Mouse (Mus musculus): ENCODE data around the gene Rcc1l. TPM values are rescaled to one million over a fixed set of nuclear protein-coding genes. Genes with fewer than 3 reads are reported as not detected.

The Rcc1l gene
- polyA plus RNA-seq, 1 experiment from 2014 or later = 11.4 TPM

DNA sequence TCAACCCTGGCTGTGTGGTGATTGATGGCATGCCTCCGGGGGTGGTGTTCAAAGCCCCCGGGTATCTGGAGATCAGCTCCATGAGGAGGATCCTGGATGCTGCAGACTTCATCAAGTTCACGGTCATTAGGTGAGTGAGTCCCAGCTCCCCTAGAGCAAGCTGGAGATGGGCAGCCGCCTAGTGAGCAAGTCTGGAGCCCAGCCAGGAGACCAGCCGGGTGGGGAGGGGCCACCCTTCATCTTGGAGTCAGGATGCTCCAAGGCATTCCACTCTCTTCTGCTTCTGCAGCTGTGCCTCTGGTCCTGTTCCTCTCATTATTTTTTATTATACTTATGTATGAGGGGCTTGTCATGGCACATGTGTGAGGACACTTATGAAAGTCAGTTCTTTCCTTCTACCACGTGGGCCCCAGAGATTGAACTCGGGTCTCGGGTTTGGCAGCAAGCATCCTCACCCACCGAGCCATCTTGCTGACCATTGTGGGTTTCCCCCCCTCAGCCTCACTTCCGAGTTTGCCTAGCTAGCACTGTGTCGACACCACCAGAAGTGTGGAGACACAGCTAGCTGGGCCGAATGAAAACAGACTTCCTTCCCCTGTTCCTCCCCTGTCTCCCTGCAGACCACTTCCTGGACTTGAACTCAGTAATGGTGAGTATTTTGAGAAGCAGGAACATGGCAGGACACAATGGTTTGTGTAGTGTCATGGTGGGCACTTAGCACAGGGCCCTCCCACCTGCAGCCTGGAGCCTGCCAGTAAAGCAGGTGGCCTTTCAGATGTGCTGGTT, 37.6 kb upstream of the Rcc1l start:
- TF ChIP-seq CTCF (IDR thresholded peaks at IDR 0.05) (no peak), EP300 (IDR thresholded peaks at IDR 0.05) (no peak)
- WGBS = 42% methylated on average over 12 of the region's 12 CpGs
- H3K36me3 ChIP-seq (ENCODE audit: insufficient read depth, low read length) = no peaks in the 10 kb centered on the region
- ATAC-seq = no peak
- no peak overlapping the region for H3K9ac ChIP-seq (replicated peaks; ENCODE audit: low read depth)
- H3K27me3 ChIP-seq (replicated peaks; ENCODE audit: insufficient read depth, low read length) = no peaks in the 10 kb centered on the region
- H3K4me3 ChIP-seq (ENCODE audit: low read depth, low read length) = no peak overlapping the region
- no peak overlapping the region for H3K4me2 ChIP-seq (replicated peaks; ENCODE audit: low read depth, low read length)
- peak; percentile 33 for DNase-seq (ENCODE audit: low spot score)
- H3K4me1 ChIP-seq (ENCODE audit: insufficient read depth, low read depth, low read length) = peaks cover 6% of the 10 kb centered on the region
- no peak overlapping the region for H3K27ac ChIP-seq (ENCODE audit: low read length)
- H3K9me3 ChIP-seq (ENCODE audit: low read length) = no peaks in the 10 kb centered on the region

DNA sequence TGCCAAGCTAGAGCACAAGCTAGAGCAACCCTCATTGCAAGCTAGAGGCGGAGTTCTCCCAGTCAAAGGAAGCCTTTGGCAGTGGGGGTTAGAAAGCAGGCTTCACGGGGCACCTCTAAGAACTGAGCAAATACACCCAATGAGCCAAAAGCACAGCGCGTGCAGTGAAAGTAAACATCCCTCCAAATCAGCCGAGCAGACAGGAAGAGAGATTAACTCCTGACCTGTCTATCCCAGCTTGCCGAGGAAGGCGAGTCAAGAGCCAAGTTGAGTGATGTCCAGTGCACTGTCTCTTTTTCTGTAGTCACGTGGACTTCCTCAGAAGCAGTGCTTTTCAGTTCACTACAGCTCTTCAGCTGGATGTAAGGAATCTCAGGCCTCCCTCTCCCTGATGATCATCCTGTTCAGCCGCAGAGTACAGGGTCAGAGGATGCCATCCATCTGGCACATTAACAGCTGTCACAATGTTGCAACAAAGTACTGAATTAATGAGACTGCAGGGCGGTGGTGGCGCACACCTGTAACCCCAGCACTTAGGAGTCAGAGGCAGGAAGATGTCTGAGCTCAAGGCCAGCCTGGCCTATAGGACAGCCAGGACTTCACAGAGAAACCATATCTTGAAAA, 33.5 kb upstream of the Rcc1l start:
- ATAC-seq = peak; percentile 86
- Histone ChIP-seq H3K27ac (ENCODE audit: low read length) (peak overlapping the region; percentile 38; the same call in 1 of the 2 replicates), H3K36me3 (ENCODE audit: insufficient read depth, low read length) (no peaks in the 10 kb centered on the region), H3K9ac (replicated peaks; ENCODE audit: low read depth) (no peak overlapping the region), H3K9me3 (ENCODE audit: low read length) (no peaks in the 10 kb centered on the region), H3K4me3 (ENCODE audit: low read depth, low read length) (no peak overlapping the region), H3K4me1 (ENCODE audit: insufficient read depth, low read depth, low read length) (peaks cover 7% of the 10 kb centered on the region), H3K4me2 (replicated peaks; ENCODE audit: low read depth, low read length) (no peak overlapping the region), H3K27me3 (replicated peaks; ENCODE audit: insufficient read depth, low read length) (no peaks in the 10 kb centered on the region)
- TF ChIP-seq CTCF (IDR thresholded peaks at IDR 0.05) (no peak), EP300 (IDR thresholded peaks at IDR 0.05) (no peak)
- WGBS = 7% methylated on average over 11 of the region's 11 CpGs
- peak; percentile 88 for DNase-seq (ENCODE audit: low spot score)

DNA sequence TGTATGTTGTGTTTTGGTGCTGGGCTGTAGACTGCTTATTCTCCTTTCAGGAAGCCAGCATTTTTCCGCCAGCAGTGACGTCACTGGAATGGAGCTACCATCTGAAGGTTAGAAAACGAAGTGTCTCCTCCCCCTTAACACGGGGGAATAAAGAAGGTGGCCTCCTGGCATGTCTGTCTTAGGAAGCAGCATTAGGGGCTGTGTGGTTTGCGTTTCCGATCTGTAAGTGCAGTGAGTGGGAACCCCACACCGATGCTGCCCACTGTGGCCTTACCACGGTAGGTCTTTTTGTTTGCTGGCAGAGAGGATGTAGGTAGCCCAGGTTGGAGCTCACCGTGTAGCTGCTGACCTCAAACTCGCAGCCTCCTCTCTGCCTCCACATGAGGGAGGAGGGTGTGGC, 30.1 kb upstream of the Rcc1l start:
- ATAC-seq = no peak
- Histone ChIP-seq H3K9me3 (ENCODE audit: low read length) (no peaks in the 10 kb centered on the region), H3K4me3 (ENCODE audit: low read depth, low read length) (no peak overlapping the region), H3K9ac (replicated peaks; ENCODE audit: low read depth) (no peak overlapping the region), H3K27ac (ENCODE audit: low read length) (no peak overlapping the region), H3K4me1 (ENCODE audit: insufficient read depth, low read depth, low read length) (peaks cover 7% of the 10 kb centered on the region), H3K36me3 (ENCODE audit: insufficient read depth, low read length) (no peaks in the 10 kb centered on the region), H3K4me2 (replicated peaks; ENCODE audit: low read depth, low read length) (no peak overlapping the region), H3K27me3 (replicated peaks; ENCODE audit: insufficient read depth, low read length) (no peaks in the 10 kb centered on the region)
- DNase-seq (ENCODE audit: low spot score) = no peak
- 75% methylated on average over 10 of the region's 10 CpGs for WGBS
- TF ChIP-seq EP300 (IDR thresholded peaks at IDR 0.05) (no peak), CTCF (IDR thresholded peaks at IDR 0.05) (no peak)

DNA sequence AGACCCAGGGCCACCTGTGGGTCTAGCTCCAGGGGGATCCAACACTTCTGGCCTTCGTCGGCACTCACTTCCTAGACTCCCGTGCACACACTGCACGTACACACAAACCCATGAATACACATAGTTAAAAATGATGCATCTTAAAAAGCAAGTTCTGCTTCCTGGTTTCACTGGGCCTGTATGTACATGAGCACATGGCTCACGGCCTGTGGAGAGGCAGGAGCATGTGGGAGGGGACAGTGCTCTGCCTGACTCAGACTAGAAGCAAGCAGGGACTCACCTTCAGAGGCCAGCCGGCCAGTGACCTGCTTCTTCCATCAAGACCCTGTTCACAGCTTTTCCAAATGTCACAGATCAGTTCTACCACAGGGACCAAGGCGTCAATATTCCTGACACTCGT, 17.1 kb upstream of the Rcc1l start:
- Histone ChIP-seq H3K4me1 (ENCODE audit: insufficient read depth, low read depth, low read length) (no peaks in the 10 kb centered on the region), H3K36me3 (ENCODE audit: insufficient read depth, low read length) (no peaks in the 10 kb centered on the region), H3K27me3 (replicated peaks; ENCODE audit: insufficient read depth, low read length) (no peaks in the 10 kb centered on the region), H3K4me3 (ENCODE audit: low read depth, low read length) (no peak overlapping the region), H3K9ac (replicated peaks; ENCODE audit: low read depth) (no peak overlapping the region), H3K9me3 (ENCODE audit: low read length) (no peaks in the 10 kb centered on the region), H3K4me2 (replicated peaks; ENCODE audit: low read depth, low read length) (no peak overlapping the region), H3K27ac (ENCODE audit: low read length) (no peak overlapping the region)
- ATAC-seq (no peak), DNase-seq (ENCODE audit: low spot score) (no peak)
- 77% methylated on average over 8 of the region's 8 CpGs for WGBS
- no peak for TF ChIP-seq EP300 (IDR thresholded peaks at IDR 0.05)

DNA sequence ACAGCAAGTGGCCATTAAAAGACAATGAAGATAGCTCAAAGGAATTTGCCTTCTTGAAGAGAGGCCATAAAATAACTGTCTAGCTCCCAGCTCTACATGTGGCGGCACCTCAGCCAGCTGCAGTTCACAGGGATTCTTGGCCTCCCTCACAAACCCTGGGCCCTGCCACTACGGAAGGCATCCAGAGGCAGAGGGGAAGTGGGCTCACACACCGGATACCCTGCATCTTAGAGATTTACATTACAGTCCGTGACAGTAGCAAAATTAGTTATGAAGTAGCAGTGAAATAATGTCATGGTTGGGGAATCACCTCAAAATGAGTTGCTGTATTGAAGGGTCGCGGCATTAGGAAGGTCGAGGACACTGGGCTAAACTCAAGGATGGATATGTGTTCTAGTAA, 12.0 kb upstream of the Rcc1l start:
- WGBS = 61% methylated on average over 7 of the region's 7 CpGs
- Histone ChIP-seq H3K9ac (replicated peaks; ENCODE audit: low read depth) (no peak overlapping the region), H3K4me2 (replicated peaks; ENCODE audit: low read depth, low read length) (no peak overlapping the region), H3K4me3 (ENCODE audit: low read depth, low read length) (no peak overlapping the region), H3K9me3 (ENCODE audit: low read length) (no peaks in the 10 kb centered on the region), H3K27ac (ENCODE audit: low read length) (no peak overlapping the region), H3K27me3 (replicated peaks; ENCODE audit: insufficient read depth, low read length) (no peaks in the 10 kb centered on the region), H3K36me3 (ENCODE audit: insufficient read depth, low read length) (no peaks in the 10 kb centered on the region), H3K4me1 (ENCODE audit: insufficient read depth, low read depth, low read length) (0 out of 2 replicates have a peak, but pooled peaks cover 2% of the 10 kb centered on the region)
- no peak for TF ChIP-seq EP300 (IDR thresholded peaks at IDR 0.05)
- no peak for TF ChIP-seq CTCF (IDR thresholded peaks at IDR 0.05)
- ATAC-seq (no peak), DNase-seq (ENCODE audit: low spot score) (no peak)

DNA sequence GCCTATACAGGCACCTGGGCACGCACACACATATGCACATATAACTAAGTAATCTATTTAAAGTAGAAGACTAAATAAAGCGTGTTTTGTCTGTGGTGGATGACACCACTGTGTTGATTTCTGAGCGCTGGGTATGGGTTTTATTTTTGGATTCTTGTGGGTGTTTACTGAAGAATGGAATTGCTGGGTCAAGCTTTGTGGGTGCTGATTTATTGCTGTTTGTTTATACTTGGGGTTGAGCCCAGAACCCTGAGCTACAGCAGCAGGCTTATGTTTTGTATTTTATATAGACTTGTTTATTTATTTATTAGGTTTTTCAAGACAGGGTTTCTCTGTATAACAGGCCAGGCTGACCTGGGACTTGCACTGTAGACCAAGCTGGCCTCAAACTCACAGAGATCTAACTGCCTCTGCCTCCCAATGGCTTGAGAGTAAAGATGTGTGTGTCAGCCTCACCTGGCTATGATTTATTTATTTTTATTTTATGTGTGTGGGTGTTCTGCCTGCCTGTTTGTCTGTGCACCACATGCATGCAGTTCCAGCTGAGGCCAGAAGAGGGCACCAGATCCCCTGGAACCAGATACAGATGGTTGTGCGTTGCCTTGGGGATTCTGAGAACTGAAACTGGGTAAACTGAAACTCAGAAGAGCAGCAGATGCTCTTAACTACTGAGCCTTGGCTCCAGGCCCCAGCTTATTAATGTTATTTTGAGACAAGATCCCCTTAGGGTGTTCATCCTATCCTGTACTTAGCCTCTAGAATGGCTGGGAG, 10.6 kb upstream of the Rcc1l start:
- no peak overlapping the region for H3K27ac ChIP-seq (ENCODE audit: low read length)
- WGBS = 65% methylated on average over 4 of the region's 4 CpGs
- ATAC-seq (no peak), DNase-seq (ENCODE audit: low spot score) (peak; percentile 49)
- H3K36me3 ChIP-seq (ENCODE audit: insufficient read depth, low read length) = no peaks in the 10 kb centered on the region
- H3K4me2 ChIP-seq (replicated peaks; ENCODE audit: low read depth, low read length) = no peak overlapping the region
- 0 out of 2 replicates have a peak, but pooled peaks cover 7% of the 10 kb centered on the region for H3K4me1 ChIP-seq (ENCODE audit: insufficient read depth, low read depth, low read length)
- H3K9ac ChIP-seq (replicated peaks; ENCODE audit: low read depth) = no peak overlapping the region
- no peaks in the 10 kb centered on the region for H3K27me3 ChIP-seq (replicated peaks; ENCODE audit: insufficient read depth, low read length)
- H3K4me3 ChIP-seq (ENCODE audit: low read depth, low read length) = no peak overlapping the region
- no peaks in the 10 kb centered on the region for H3K9me3 ChIP-seq (ENCODE audit: low read length)
- TF ChIP-seq CTCF (IDR thresholded peaks at IDR 0.05) = peak; percentile 94
- no peak for TF ChIP-seq EP300 (IDR thresholded peaks at IDR 0.05)
